Mouse (Mus musculus) frontal cortex, postnatal 25 days (tissue): ENCODE results near the gene Peli2.
"Not testable (repeated sequence)": the region's sequence is repeated elsewhere in the genome, so short reads cannot be mapped to it uniquely, and the experiment has no call there.

Experiments used
- DNase-seq, 2 experiments: peaks; one replicate each; pipeline ENCODE4 v3.0.0; 2022; ENCODE audit warnings: low spot score in 2 of 2

Gene Peli2

GRCm38 (mm10) chr14:48120752-48121528, at the start of gene Peli2:
Gene Peli2 (plus strand): TSS chr14:48120823.
- DNase-seq = peak; percentile 46 to 51

GRCm38 (mm10) chr14:48072104-48072503, 48.5 kb upstream of the Peli2 start:
- DNase-seq = no peak

- peak; percentile 15 to 31 for DNase-seq
These were observed 47.1 kb upstream of the Peli2 start for GRCm38 (mm10) chr14:48073247-48074161.

GRCm38 (mm10) chr14:48079574-48079973, 41.0 kb upstream of the Peli2 start:
- not testable (repeated sequence) for DNase-seq

- no peak for DNase-seq
These were observed 36.5 kb upstream of the Peli2 start for GRCm38 (mm10) chr14:48083836-48084812.

GRCm38 (mm10) chr14:48086682-48087297, 33.8 kb upstream of the Peli2 start:
- no peak for DNase-seq

GRCm38 (mm10) chr14:48087298-48087830, 33.3 kb upstream of the Peli2 start:
- DNase-seq = no peak

- DNase-seq = no peak
These were observed 30.2 kb upstream of the Peli2 start for GRCm38 (mm10) chr14:48090465-48090864.

GRCm38 (mm10) chr14:48091160-48091559, 29.5 kb upstream of the Peli2 start:
- DNase-seq = no peak

GRCm38 (mm10) chr14:48098253-48098652, 22.4 kb upstream of the Peli2 start:
- DNase-seq = no peak

GRCm38 (mm10) chr14:48099354-48099753, 21.3 kb upstream of the Peli2 start:
- no peak for DNase-seq

GRCm38 (mm10) chr14:48106453-48106852, 14.2 kb upstream of the Peli2 start:
- DNase-seq = no peak

GRCm38 (mm10) chr14:48117986-48118385, 2.6 kb upstream of the Peli2 start:
- no peak for DNase-seq

- no peak for DNase-seq
These were observed 1.5 kb upstream of the Peli2 start for GRCm38 (mm10) chr14:48119012-48119647.

- no peak for DNase-seq
These were observed 864 bp upstream of the Peli2 start for GRCm38 (mm10) chr14:48119648-48120270.

- DNase-seq = no peak
These were observed 226 bp upstream of the Peli2 start for GRCm38 (mm10) chr14:48120443-48120751.

- no peak for DNase-seq
These were observed 1.2 kb downstream of the Peli2 start for GRCm38 (mm10) chr14:48121529-48122517.

- DNase-seq = no peak
These were observed 3.4 kb downstream of the Peli2 start for GRCm38 (mm10) chr14:48124011-48124410.

- no peak for DNase-seq
These were observed 4.2 kb downstream of the Peli2 start for GRCm38 (mm10) chr14:48124816-48125215.
